Mouse (Mus musculus) megakaryocyte, embryonic 14.5 days (primary cell): ENCODE data around the gene Abhd5.

Experiments used
- FLI1 ChIP-seq: IDR thresholded peaks from 2 replicates; pipeline ENCODE4 v1.6.1; 2012; ENCODE audit warnings: low read length, inconsistent platforms, mixed read lengths
- GATA1 ChIP-seq: IDR thresholded peaks from 3 replicates; pipeline ENCODE4 v1.6.1; 2012; ENCODE audit warnings: mixed read lengths, low read length, inconsistent platforms, borderline replicate concordance

DNA sequence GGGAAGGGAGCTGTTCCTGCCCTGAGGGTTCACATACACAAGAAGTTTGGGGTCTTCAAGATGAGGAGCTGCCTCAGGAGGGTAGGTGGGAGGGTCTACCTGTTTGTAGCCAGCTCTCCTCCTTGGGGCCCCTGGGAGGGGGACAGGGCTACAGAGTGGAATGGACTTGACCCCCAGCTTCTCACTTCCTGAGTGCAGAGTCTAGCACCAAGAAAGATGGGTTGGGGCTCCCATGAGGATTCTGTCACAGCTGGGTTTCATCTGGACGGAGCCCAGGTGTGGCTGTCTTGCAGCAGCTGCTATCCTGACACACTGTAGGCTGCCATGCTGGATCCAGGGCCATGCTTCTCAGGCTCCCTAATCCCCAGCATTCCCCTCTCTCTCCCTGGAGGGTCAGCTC lies 78.3 kb downstream of the Abhd5 start:
- no peak for TF ChIP-seq FLI1
- TF ChIP-seq GATA1, result no peak
